Mouse (Mus musculus): ENCODE results near the gene Vmn2r112.

GRCm38 (mm10) chr17:22630646-22631045 lies 29.9 kb downstream of the Vmn2r112 start:
- TF ChIP-seq POLR2A (IDR thresholded peaks at IDR 0.05; ENCODE audit: insufficient read length, low read depth) (no peak), MAX (IDR thresholded peaks at IDR 0.05; ENCODE audit: low read depth) (no peak)
